Mouse (Mus musculus): ENCODE measurements around the gene BC147527. TPM values are rescaled to one million over a fixed set of nuclear protein-coding genes. Genes with fewer than 3 reads are reported as not detected.
"Not testable (repeated sequence)": the region's sequence is repeated elsewhere in the genome, so short reads cannot be mapped to it uniquely, and the experiment has no call there.

BC147527 gene
- polyA plus RNA-seq (2014; fragmentation: Nextera tagmentation; extraction: Ambion mirVana), result 0.16 and 0.32 TPM in 2 replicates

- no peak within 1 kb of the TSS for H3K4me3 ChIP-seq (ENCODE audit: control insufficient read depth in 1 of 2, insufficient read depth in 1 of 2, low read depth in 1 of 2, low read length in 2 of 2)
- WGBS, result 49% methylated on average over 2 of the region's 2 CpGs
- no peaks in the 10 kb centered on the region for H3K27me3 ChIP-seq (ENCODE audit: control insufficient read depth, insufficient read depth, low read length)
- no peaks in the 10 kb centered on the region for H3K4me1 ChIP-seq (ENCODE audit: control insufficient read depth in 2 of 2, insufficient read depth in 2 of 2, low read length in 2 of 2)
- no peak within 1 kb of the TSS for H3K27ac ChIP-seq (replicated peaks in 1 of 2; ENCODE audit: control insufficient read depth in 1 of 2, insufficient read depth in 1 of 2, low read depth in 2 of 2, low read length in 2 of 2)
- ATAC-seq (ENCODE audit: insufficient number of reproducible peaks, insufficient read depth, low FRiP score, low read depth), result no peak
- H3K9me3 ChIP-seq (ENCODE audit: control insufficient read depth, low read length), result no peaks in the 10 kb centered on the region
- H3K4me2 ChIP-seq (ENCODE audit: low read length), result no peak within 1 kb of the TSS
- H3K36me3 ChIP-seq (ENCODE audit: control insufficient read depth, insufficient read depth, low read length), result no peaks in the 10 kb centered on the region
- no peak within 1 kb of the TSS for H3K9ac ChIP-seq (ENCODE audit: low read length)
Observed at GRCm38 (mm10) chr13:120299991-120300442, at the start of gene BC147527. TSS of gene BC147527 (plus strand) at chr13:120300392.

GRCm38 (mm10) chr13:120251208-120251924, 48.8 kb upstream of the BC147527 start:
- H3K9ac ChIP-seq (ENCODE audit: low read length); H3K27me3 ChIP-seq (ENCODE audit: control insufficient read depth, insufficient read depth, low read length); H3K4me1 ChIP-seq (ENCODE audit: control insufficient read depth in 2 of 2, insufficient read depth in 2 of 2, low read length in 2 of 2); H3K4me3 ChIP-seq (ENCODE audit: control insufficient read depth in 1 of 2, insufficient read depth in 1 of 2, low read depth in 1 of 2, low read length in 2 of 2); ATAC-seq (ENCODE audit: insufficient number of reproducible peaks, insufficient read depth, low FRiP score, low read depth); H3K36me3 ChIP-seq (ENCODE audit: control insufficient read depth, insufficient read depth, low read length); H3K9me3 ChIP-seq (ENCODE audit: control insufficient read depth, low read length); H3K4me2 ChIP-seq (ENCODE audit: low read length); H3K27ac ChIP-seq (replicated peaks in 1 of 2; ENCODE audit: control insufficient read depth in 1 of 2, insufficient read depth in 1 of 2, low read depth in 2 of 2, low read length in 2 of 2): not testable (repeated sequence)
- 55% methylated on average over 2 of the region's 3 CpGs for WGBS

GRCm38 (mm10) chr13:120258817-120259658, 41.2 kb upstream of the BC147527 start:
- H3K4me1 ChIP-seq (ENCODE audit: control insufficient read depth in 2 of 2, insufficient read depth in 2 of 2, low read length in 2 of 2); H3K9me3 ChIP-seq (ENCODE audit: control insufficient read depth, low read length); H3K4me2 ChIP-seq (ENCODE audit: low read length); ATAC-seq (ENCODE audit: insufficient number of reproducible peaks, insufficient read depth, low FRiP score, low read depth); H3K36me3 ChIP-seq (ENCODE audit: control insufficient read depth, insufficient read depth, low read length); H3K27ac ChIP-seq (replicated peaks in 1 of 2; ENCODE audit: control insufficient read depth in 1 of 2, insufficient read depth in 1 of 2, low read depth in 2 of 2, low read length in 2 of 2); H3K27me3 ChIP-seq (ENCODE audit: control insufficient read depth, insufficient read depth, low read length); H3K4me3 ChIP-seq (ENCODE audit: control insufficient read depth in 1 of 2, insufficient read depth in 1 of 2, low read depth in 1 of 2, low read length in 2 of 2); H3K9ac ChIP-seq (ENCODE audit: low read length): not testable (repeated sequence)
- WGBS, result 78% methylated on average over 3 of the region's 3 CpGs

GRCm38 (mm10) chr13:120259718-120260117, 40.5 kb upstream of the BC147527 start:
- H3K4me2 ChIP-seq (ENCODE audit: low read length); H3K4me3 ChIP-seq (ENCODE audit: control insufficient read depth in 1 of 2, insufficient read depth in 1 of 2, low read depth in 1 of 2, low read length in 2 of 2); ATAC-seq (ENCODE audit: insufficient number of reproducible peaks, insufficient read depth, low FRiP score, low read depth); H3K27ac ChIP-seq (replicated peaks in 1 of 2; ENCODE audit: control insufficient read depth in 1 of 2, insufficient read depth in 1 of 2, low read depth in 2 of 2, low read length in 2 of 2); H3K4me1 ChIP-seq (ENCODE audit: control insufficient read depth in 2 of 2, insufficient read depth in 2 of 2, low read length in 2 of 2); H3K27me3 ChIP-seq (ENCODE audit: control insufficient read depth, insufficient read depth, low read length); H3K9me3 ChIP-seq (ENCODE audit: control insufficient read depth, low read length); H3K36me3 ChIP-seq (ENCODE audit: control insufficient read depth, insufficient read depth, low read length); H3K9ac ChIP-seq (ENCODE audit: low read length): not testable (repeated sequence)
- WGBS, result 68% methylated on average over 3 of the region's 3 CpGs

GRCm38 (mm10) chr13:120262870-120263269, 37.3 kb upstream of the BC147527 start, which contains the start of gene AF067061:
TSS of gene AF067061 (plus strand) at chr13:120263114.
- not testable (repeated sequence) for H3K27ac ChIP-seq (replicated peaks in 1 of 2; ENCODE audit: control insufficient read depth in 1 of 2, insufficient read depth in 1 of 2, low read depth in 2 of 2, low read length in 2 of 2); H3K36me3 ChIP-seq (ENCODE audit: control insufficient read depth, insufficient read depth, low read length); H3K4me3 ChIP-seq (ENCODE audit: control insufficient read depth in 1 of 2, insufficient read depth in 1 of 2, low read depth in 1 of 2, low read length in 2 of 2); H3K27me3 ChIP-seq (ENCODE audit: control insufficient read depth, insufficient read depth, low read length); H3K9ac ChIP-seq (ENCODE audit: low read length); H3K9me3 ChIP-seq (ENCODE audit: control insufficient read depth, low read length); H3K4me1 ChIP-seq (ENCODE audit: control insufficient read depth in 2 of 2, insufficient read depth in 2 of 2, low read length in 2 of 2); H3K4me2 ChIP-seq (ENCODE audit: low read length); ATAC-seq (ENCODE audit: insufficient number of reproducible peaks, insufficient read depth, low FRiP score, low read depth)
- 82% methylated on average over 2 of the region's 2 CpGs for WGBS

- not testable (repeated sequence) for H3K9me3 ChIP-seq (ENCODE audit: control insufficient read depth, low read length); H3K4me2 ChIP-seq (ENCODE audit: low read length); H3K4me3 ChIP-seq (ENCODE audit: control insufficient read depth in 1 of 2, insufficient read depth in 1 of 2, low read depth in 1 of 2, low read length in 2 of 2); H3K4me1 ChIP-seq (ENCODE audit: control insufficient read depth in 2 of 2, insufficient read depth in 2 of 2, low read length in 2 of 2); ATAC-seq (ENCODE audit: insufficient number of reproducible peaks, insufficient read depth, low FRiP score, low read depth); H3K27ac ChIP-seq (replicated peaks in 1 of 2; ENCODE audit: control insufficient read depth in 1 of 2, insufficient read depth in 1 of 2, low read depth in 2 of 2, low read length in 2 of 2); H3K9ac ChIP-seq (ENCODE audit: low read length); H3K27me3 ChIP-seq (ENCODE audit: control insufficient read depth, insufficient read depth, low read length); H3K36me3 ChIP-seq (ENCODE audit: control insufficient read depth, insufficient read depth, low read length)
- WGBS, result 24% methylated on average over 2 of the region's 2 CpGs
Observed at GRCm38 (mm10) chr13:120277837-120278236, 22.4 kb upstream of the BC147527 start.

- Histone ChIP-seq H3K4me1 (ENCODE audit: control insufficient read depth in 2 of 2, insufficient read depth in 2 of 2, low read length in 2 of 2) (no peaks in the 10 kb centered on the region), H3K9me3 (ENCODE audit: control insufficient read depth, low read length) (no peaks in the 10 kb centered on the region), H3K4me2 (ENCODE audit: low read length) (no peak overlapping the region), H3K36me3 (ENCODE audit: control insufficient read depth, insufficient read depth, low read length) (no peaks in the 10 kb centered on the region), H3K27ac (replicated peaks in 1 of 2; ENCODE audit: control insufficient read depth in 1 of 2, insufficient read depth in 1 of 2, low read depth in 2 of 2, low read length in 2 of 2) (no peak overlapping the region), H3K9ac (ENCODE audit: low read length) (no peak overlapping the region), H3K4me3 (ENCODE audit: control insufficient read depth in 1 of 2, insufficient read depth in 1 of 2, low read depth in 1 of 2, low read length in 2 of 2) (no peak overlapping the region), H3K27me3 (ENCODE audit: control insufficient read depth, insufficient read depth, low read length) (no peaks in the 10 kb centered on the region)
- no peak for ATAC-seq (ENCODE audit: insufficient number of reproducible peaks, insufficient read depth, low FRiP score, low read depth)
- WGBS, result 86% methylated on average over 9 of the region's 9 CpGs
Observed at GRCm38 (mm10) chr13:120278784-120279183, 21.4 kb upstream of the BC147527 start.
